Mouse (Mus musculus) gastrocnemius, postnatal 4 days (tissue): ENCODE measurements around the gene Zfp282. TPM values are rescaled to one million over a fixed set of nuclear protein-coding genes. Genes with fewer than 3 reads are reported as not detected.

Experiments used
- total RNA-seq, 2 experiments: library from RNA; stranded (reverse); gene quantifications; 2 replicates each; pipeline ENCODE4 v1.2.3; 2021

Gene Zfp282
- total RNA-seq, 2 experiments from 2014 or later, result 14.2 to 15.2 TPM

Other genes with a start within 250 kb of the Zfp282 start
- gene Pdia4, start 63.8 kb upstream of the Zfp282 start, total RNA-seq, result 10 to 100 TPM; 60.3 to 64.3 TPM
- 1 to 10 TPM; 1.0 to 1.3 TPM for gene Zfp786, start 46.3 kb upstream of the Zfp282 start, total RNA-seq
- 1 to 10 TPM; 7.5 to 8.8 TPM for gene Zfp398, start 41.5 kb upstream of the Zfp282 start, total RNA-seq
- gene Zfp212, start 43.3 kb downstream of the Zfp282 start, total RNA-seq, result 10 to 100 TPM; 13.0 to 14.5 TPM
- gene Zfp956, start 76.2 kb downstream of the Zfp282 start, total RNA-seq, result 1 to 10 TPM; 5.5 to 8.0 TPM
- 10 to 100 TPM; 25.8 to 26.4 TPM for gene Zfp777, start 171.7 kb downstream of the Zfp282 start, total RNA-seq
- 10 to 100 TPM; 19.1 to 22.8 TPM for gene Zfp746, start 209.4 kb downstream of the Zfp282 start, total RNA-seq